Mouse (Mus musculus) T-helper 1 cell (primary cell): Measurements from ENCODE around the gene Col6a6.

Experiments used
- in situ Hi-C: fragments of 300-600 bp; cut with MboI, MseI; formaldehyde crosslinking; loops from one replicate; pipeline ENCODE4 v1.15.1; 2025; ENCODE audit warnings: high pct_unique_total_duplicates

Gene Col6a6

DNA sequence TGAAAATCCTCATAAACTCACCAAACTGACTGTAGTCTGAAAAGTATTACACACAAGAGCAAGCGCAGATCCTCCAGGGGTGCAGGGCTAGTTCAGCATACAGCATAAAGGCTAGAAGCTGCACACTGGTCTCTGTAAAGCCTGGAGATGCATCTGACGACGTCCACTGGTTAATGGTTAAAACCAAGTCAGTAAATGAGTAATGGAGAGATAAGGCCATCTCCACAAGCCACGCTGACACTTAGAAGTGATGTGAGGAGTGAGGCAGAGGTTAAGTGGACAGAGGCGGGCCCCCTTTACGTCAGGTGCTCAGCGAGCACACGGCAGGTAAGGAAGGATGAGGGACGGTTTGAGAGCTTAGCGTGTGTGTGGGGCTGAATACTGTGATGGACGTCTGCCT, 152.0 kb downstream of the Col6a6 start:
- in situ Hi-C loops, result no loop called here

DNA sequence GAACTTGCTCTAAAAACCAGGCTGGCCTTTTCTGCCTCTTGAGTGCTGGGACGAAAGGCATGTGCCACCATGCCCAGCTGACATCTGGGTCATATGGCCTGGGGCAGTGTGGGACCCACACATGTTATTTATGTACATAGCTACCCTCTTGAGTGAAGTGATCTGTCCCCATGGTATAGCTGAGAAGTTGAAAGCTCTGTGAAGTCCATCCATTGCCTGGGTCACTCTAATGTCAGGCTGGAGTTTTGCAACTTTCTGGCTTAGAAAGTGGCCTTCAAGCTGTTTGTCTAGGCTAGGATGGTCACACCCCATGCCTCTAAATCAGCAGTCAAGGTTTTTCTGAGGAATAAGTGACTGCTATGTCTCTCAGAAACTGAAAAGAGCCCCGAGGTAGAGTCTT, 155.9 kb downstream of the Col6a6 start:
- in situ Hi-C loops, result loop anchor here (25.0 kb wide), 1 partner anchor 740 kb away; no protein-coding TSS in a partner anchor

DNA sequence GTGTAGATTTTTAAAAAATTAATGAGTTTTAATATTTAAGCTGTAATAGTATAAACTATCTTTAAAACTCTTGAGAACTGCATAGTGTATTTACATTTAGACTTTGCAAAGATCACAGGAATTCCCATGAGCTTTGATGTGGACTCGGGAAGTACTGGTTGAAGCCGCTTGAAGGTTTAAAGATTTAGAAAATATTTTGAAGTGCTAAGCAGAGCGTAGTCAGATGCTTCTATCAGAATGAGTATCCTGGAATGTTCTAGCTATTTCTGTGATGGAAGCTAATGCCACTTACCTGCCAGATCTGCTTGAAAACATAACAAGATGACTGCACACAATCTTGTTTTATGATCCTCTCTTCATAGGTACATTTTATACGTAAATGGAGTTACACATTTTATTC, 157.0 kb downstream of the Col6a6 start:
- in situ Hi-C loops, result loop anchor here (25.0 kb wide), 1 partner anchor 741 kb away; no protein-coding TSS in a partner anchor

DNA sequence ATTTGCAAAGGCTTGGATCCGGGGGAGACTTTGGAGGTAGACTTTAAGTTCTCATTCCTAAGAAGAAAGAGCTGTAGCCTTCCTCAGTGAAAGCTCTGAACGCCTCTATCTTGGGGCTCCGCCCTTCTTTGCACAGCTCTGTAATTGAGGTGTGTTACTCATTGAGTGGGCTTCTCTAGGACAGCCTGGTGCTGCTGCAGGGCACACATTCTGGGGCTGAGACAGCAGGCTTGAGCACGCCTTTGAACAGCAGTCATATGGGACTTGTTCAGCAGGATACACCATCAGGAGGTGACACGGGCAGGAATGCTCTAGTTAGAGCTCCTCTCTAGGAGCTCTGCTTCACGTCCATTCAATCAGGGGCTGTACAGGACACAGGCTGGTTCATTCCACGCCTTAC, 162.7 kb downstream of the Col6a6 start:
- in situ Hi-C loops, result loop anchor here (25.0 kb wide), 1 partner anchor 747 kb away; no protein-coding TSS in a partner anchor

DNA sequence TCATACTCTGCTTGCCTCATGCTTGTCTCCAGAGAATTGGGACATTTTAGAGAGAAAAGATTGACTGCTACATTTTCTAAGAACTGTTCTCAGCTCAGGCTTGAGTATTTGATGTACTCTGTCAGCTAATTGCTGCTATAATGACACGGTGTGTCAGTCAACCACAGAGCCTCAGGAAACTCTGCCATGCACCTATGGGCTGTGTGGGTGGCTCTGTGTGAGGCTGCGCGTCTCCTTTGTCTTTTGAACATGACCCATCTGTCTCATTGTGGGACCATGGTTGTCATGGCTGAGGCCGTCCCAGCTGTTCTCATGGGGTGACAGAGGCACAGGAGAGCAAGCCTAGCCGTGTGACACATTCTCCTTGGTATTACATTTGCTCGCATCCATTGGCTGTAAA, 168.1 kb downstream of the Col6a6 start:
- in situ Hi-C loops, result loop anchor here (25.0 kb wide), 1 partner anchor 752 kb away; no protein-coding TSS in a partner anchor

DNA sequence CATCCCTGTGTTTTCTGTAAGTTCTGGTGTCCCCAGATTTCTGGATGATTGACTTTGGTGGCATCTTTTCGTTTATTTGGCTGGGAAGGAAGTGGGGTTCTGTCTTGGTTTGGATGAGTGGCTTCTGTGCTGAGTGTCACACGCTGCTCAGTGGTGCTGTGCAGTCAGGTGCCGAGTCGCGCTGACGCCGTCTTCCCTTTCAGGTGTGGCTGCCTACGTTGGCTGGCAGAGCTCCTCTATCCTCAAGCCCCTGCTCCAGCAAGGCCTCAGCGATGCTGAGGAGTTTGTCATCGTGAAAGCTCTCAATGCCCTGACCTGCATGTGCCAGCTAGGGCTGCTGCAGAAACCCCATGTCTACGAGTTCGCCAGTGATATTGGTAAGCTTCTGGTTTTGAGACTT, 169.7 kb downstream of the Col6a6 start:
- in situ Hi-C loops, result loop anchor here (25.0 kb wide), 1 partner anchor 754 kb away; no protein-coding TSS in a partner anchor

DNA sequence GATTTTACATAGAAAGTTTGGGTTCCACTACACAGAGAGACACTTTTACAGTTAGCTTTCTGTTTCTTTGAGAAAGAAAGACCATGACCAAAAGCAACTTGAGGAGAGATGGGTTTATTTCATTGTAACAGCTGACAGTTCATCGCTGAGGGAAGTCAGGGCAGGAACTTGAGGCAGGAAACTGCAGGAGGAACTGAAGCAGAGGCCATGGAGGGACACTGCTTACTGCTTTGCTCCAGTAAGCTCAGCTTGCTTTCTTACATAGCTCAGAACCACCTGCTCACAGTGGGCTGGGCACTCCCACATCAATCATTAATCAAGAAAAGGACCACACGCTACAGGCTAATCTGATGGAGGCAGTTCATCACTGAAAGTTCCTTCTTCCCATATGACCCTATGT, 171.8 kb downstream of the Col6a6 start:
- in situ Hi-C loops, result loop anchor here (25.0 kb wide), 1 partner anchor 756 kb away; no protein-coding TSS in a partner anchor

DNA sequence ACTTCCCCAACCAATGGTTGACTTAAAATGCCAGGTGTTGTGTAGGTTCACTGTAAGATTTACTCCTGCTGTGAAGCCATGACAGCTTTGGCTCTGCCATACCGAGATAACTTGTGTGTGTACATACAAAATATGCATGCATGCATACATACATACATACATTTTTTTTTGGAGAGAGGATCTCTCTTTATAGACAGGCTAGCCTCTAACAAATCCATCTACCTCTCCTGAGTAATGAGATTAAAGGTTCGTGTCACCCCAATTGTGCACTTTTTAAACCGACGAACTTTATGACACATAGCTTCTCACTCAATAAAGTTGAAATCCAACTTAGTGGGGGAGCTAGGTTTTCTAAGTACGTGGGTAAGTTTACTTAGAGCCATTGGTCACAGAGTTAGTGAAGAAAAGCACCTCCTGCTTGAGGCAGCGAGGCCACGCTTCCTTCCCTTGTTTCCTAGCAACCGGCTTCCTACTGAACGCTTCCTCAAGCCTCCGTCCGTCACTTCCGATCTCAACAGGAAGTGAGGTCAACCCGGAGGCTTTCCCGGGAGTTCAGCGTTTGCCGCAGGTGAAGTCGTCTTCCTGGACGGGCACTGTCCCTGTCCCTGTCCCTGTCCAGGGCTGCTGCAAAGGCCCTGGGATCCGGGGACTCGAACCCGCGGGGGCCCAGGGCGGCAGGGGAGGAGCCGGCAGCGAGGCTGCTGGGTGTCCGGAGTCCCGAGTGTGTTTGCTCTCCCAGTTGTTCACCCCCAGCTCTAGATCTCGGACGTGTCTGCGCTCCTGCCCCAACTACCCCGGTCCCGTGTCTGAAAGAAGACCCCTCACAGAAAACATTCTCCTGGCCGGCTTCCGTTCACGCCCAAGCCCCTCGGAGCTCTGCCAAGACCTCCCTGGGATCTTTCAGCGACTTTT, 185.2 kb downstream of the Col6a6 start, which contains the start of gene Pik3r4:
Gene Pik3r4, plus strand, starts transcription at position 519 of the 912 bp plus-strand sequence.
- in situ Hi-C loops, result loop anchor here (5.0 to 10.0 kb wide), 2 partner anchors 145 to 1378 kb away; partner anchors contain the start of gene Dnajc13

DNA sequence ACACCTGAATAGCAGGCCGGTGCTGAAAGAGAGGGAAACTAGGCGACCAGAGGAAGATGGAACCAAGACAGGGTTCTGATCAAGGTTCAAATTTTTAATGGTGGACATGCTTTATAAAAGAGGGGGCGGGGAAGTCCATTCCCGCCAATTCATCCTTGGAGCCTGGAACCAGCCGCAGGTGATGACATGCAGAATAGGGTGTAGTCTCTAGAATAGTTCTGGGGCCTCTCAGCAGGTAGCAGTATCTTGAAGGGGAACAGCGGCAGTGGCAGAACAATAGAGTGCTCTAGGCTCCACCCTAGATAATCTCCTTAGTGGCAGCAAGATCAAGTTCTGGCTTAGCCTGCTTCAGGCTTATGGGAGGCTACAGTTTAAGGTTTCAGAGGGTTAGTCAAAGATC, 186.6 kb downstream of the Col6a6 start:
- in situ Hi-C loops, result loop anchor here (5.0 to 10.0 kb wide), 2 partner anchors 144 to 1377 kb away; partner anchors contain the start of gene Dnajc13
